Mouse (Mus musculus) bone marrow macrophage, adult 2 months (primary cell): ENCODE measurements around the gene Chrne. TPM values are rescaled to one million over a fixed set of nuclear protein-coding genes. Genes with fewer than 3 reads are reported as not detected.
"Not testable (repeated sequence)": the region's sequence is repeated elsewhere in the genome, so short reads cannot be mapped to it uniquely, and the experiment has no call there.

Experiments used
- H3K27ac ChIP-seq: 2 replicates; pipeline ENCODE4 v1.5.1; 2012; ENCODE audit warnings: low read depth, low read length; ENCODE audit not compliant: insufficient read depth
- H3K4me1 ChIP-seq: 2 replicates; pipeline ENCODE4 v1.6.1; 2012; ENCODE audit warnings: low read length; ENCODE audit not compliant: control insufficient read depth, insufficient read depth
- H3K4me3 ChIP-seq: 2 replicates; pipeline ENCODE4 v1.5.1; 2012; ENCODE audit warnings: mild to moderate bottlenecking, low read length, moderate library complexity; ENCODE audit not compliant: insufficient read depth
- CTCF ChIP-seq: IDR thresholded peaks from 2 replicates; pipeline ENCODE4 v1.5.1; 2012; ENCODE audit warnings: low read depth, mild to moderate bottlenecking, low read length, moderate library complexity
- POLR2A ChIP-seq: IDR thresholded peaks from 2 replicates; pipeline ENCODE4 v1.6.1; 2012; ENCODE audit warnings: mild to moderate bottlenecking, low read depth, low read length, borderline replicate concordance
- polyA plus RNA-seq: library from polyadenylated mRNA; stranded (reverse); fragments of >200 nt; gene quantifications from 2 replicates; pipeline ENCODE4 v1.2.4, GENCODE M21; 2012; ENCODE audit not compliant: missing spikeins, insufficient read depth, insufficient read length

Gene Chrne
- polyA plus RNA-seq, 1 experiment, result not detected

DNA sequence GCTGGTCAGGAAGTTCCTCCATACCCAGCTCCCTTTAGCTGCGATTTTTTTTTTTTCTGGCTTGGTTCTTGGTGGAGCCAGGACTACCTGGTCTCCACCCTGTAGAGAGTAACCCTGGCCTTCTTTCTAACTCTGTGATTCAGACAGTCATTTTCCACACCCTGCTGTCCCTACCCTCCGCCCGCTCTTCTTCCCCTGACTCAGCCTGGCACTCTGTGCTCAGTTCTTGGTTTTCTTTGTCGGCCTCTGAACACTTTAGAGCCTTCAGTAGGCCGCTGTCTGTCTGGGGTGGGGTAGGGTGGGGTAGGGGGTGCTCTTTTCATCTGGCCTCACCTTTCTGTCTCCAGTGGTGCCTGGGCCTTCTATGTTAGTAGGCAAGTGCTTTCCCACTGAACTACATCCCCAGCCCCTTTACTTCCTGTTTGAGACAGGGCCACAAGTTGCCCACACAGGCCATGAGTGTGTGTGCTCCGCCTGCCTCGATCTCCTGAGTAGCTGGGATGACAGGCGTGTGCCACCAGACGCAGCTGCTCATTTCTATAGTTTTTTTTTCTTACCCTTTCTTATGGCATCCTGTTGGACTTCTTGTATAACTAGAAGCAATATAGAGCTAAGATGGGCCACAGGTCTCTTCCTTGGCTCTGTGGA is 39.2 kb downstream of the Chrne start:
- Histone ChIP-seq H3K4me1 (peaks cover 80% of the 10 kb centered on the region), H3K27ac (peak overlapping the region; percentile 73)

DNA sequence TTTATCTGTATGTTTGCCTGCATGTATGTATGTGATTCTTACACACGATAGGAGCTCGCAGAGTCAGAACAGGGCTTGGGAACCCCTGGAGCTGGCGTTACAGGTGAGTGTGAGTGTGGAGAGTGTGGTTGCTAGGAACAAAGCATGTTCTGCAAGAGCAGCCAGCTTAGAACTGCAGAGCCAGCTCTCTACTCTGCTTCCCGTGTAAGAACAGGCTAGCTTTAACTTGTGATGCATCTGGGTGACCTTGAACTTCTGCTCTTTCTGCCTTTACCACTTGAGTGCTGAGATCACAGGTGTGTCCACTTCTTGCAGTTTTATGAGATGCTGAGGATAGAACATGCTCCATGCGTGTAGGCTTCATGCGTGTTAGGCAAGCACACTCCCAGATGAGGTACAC is 40.1 kb downstream of the Chrne start:
- Histone ChIP-seq H3K4me1 (peaks cover 73% of the 10 kb centered on the region), H3K4me3 (no peak overlapping the region)

More for the DNA sequence above, 39.2 kb downstream of the Chrne start:
- TF ChIP-seq POLR2A (no peak), CTCF (no peak)
- H3K4me3 ChIP-seq, result no peak overlapping the region

DNA sequence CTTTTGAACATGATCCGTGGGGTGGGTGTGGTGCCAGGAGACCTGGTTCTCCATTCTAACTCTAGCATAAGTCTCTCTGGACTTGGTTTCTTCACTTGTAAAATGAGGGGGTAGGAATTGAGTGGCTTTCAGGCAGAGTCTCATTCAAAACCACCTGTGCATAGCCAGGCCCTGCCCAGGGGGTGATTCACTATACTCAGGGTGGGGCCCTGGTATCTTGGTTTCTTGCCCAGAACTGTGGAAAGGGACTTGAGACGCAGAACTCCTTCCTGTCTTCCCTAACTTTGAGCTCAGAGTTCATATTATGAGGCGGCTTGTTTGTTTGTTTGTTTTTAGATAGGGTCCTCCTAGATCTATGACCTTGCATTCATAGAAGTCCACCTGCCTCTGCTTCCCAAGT is 41.8 kb downstream of the Chrne start:
- H3K4me1 ChIP-seq, result peaks cover 56% of the 10 kb centered on the region

More for the DNA sequence above, 40.1 kb downstream of the Chrne start:
- peak overlapping the region; percentile 73; the same call in 1 of the 2 replicates for H3K27ac ChIP-seq
- no peak for TF ChIP-seq POLR2A
- TF ChIP-seq CTCF, result no peak

DNA sequence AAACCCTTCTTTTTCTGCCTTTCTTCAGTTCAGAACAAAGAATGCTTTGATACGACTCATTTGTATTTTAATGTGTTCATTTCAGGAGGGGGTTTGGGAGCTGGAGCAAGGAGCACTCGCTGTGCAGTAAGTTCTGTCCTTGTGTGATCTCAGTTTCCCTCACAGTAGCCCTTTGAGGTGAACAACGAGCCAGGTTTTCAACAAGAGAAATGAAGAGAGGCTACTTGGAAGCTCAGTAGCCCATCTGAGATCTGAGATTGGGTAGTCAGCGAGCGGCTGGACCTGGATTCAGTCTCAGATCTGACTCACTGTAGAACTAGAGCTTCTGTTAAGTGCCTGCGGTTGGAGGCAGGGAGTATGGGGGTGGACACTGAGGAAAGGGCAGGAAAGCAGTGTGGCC is 45.1 kb downstream of the Chrne start:
- Histone ChIP-seq H3K4me1 (peaks cover 44% of the 10 kb centered on the region), H3K4me3 (no peak overlapping the region), H3K27ac (no peak overlapping the region)
- TF ChIP-seq POLR2A, result no peak
- TF ChIP-seq CTCF, result no peak

More for the DNA sequence above, 41.8 kb downstream of the Chrne start:
- TF ChIP-seq POLR2A (no peak), CTCF (no peak)
- no peak overlapping the region for H3K4me3 ChIP-seq
- no peak overlapping the region for H3K27ac ChIP-seq

DNA sequence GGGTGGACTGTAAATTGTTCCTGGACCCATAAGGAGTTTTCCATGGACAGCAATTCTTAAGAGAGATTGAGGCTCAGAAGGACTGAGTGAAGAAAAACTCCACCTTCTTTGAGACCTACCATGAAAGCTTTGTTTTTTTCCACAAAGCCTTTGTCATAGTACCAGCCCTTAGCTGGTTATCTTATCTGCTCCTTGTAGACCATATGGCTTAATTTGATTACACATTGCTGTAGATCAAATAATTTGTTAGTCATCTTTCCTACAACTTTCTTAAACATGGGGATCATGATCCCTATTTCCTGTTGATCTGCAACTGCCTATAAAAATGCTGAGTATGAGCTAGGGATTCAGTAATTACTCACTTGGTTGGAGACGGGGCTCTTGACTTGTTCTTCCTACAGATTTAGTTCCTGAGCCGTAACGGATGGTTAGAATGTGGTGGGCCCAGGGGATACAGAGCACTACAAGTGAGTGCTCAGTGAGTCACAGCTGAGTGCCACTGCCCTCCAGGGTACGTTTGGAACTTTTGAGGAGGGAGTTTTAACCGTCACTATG is 46.6 kb downstream of the Chrne start:
- no peak overlapping the region for H3K4me3 ChIP-seq
- peaks cover 41% of the 10 kb centered on the region for H3K4me1 ChIP-seq
- no peak overlapping the region for H3K27ac ChIP-seq
- TF ChIP-seq CTCF (no peak), POLR2A (no peak)

DNA sequence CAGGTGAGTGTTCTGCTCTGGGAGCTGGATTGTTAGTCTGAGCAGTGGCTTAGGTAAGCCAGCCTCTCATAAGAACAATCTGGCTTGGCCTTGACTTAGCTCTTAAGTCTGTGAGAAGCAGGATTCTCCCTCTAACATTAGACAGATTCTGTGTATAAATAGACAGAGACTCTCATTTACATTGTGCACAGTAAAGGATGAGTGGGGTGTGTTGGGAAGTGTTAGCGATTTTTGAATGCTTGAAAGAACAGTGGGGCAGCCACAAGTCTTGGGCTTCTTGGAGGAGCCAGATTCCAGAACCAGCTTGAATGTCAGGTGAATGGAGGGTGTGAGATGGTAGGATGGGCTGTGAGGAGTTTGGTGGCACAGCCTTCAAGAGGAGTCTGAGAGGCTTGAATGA is 47.4 kb downstream of the Chrne start:
- Histone ChIP-seq H3K4me1 (peaks cover 33% of the 10 kb centered on the region), H3K4me3 (no peak overlapping the region), H3K27ac (no peak overlapping the region)
- TF ChIP-seq POLR2A (no peak), CTCF (no peak)

DNA sequence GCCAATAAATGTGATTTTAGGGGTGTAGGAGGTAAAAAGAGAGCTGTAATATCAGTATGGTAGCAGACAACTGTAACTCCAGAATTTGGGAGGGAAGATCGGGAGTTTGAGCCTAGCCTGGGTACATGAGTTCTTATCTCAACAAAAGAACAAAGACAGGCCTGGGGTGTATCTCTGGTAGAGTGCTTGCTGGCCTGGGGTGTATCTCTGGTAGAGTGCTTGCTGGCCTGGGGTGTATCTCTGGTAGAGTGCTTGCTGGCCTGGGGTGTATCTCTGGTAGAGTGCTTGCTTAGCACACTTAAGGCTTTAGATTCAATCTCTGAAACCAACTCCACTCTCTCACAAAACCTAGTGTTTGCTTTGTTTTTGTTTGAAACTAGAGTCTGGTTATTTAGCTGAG is 48.4 kb downstream of the Chrne start:
- H3K4me1 ChIP-seq, result peaks cover 31% of the 10 kb centered on the region
- not testable (repeated sequence) for H3K27ac ChIP-seq, H3K4me3 ChIP-seq

DNA sequence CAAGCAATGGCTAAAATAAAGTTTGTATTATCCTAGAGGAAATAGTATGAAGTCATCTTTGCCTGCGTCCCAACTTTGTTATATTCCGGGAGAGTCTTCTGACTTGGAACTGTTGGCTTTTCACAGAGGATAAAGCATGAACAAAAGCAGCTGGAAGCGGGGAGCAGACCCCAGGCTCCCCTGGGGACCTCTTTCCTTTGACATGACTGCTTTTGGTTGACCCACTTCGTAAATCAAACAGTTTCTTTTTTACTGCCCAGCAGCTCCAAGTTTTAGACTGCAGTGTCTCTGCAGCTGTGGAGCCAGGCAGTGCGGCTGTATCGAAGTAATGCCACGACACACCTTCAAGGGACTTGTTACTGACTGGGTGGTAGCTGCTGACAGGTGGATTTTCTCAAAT is 52.4 kb downstream of the Chrne start:
- H3K4me1 ChIP-seq, result peaks cover 36% of the 10 kb centered on the region
- H3K4me3 ChIP-seq, result no peak overlapping the region
- TF ChIP-seq CTCF (no peak), POLR2A (no peak)

More for the DNA sequence above, 52.4 kb downstream of the Chrne start:
- no peak overlapping the region for H3K27ac ChIP-seq

Other genes starting within 250 kb of the Chrne start
- gene Pelp1, start 209.2 kb downstream of the Chrne start, polyA plus RNA-seq, result 19.3 and 21.2 TPM in 2 replicates
- 520 and 549 TPM in 2 replicates for gene Arrb2, start 186.6 kb downstream of the Chrne start, polyA plus RNA-seq
- gene Med11, start 167.3 kb downstream of the Chrne start, polyA plus RNA-seq, result 40.5 and 41.6 TPM in 2 replicates
- 21.7 and 23.7 TPM in 2 replicates for gene Zmynd15, start 159.8 kb downstream of the Chrne start, polyA plus RNA-seq
- gene Cxcl16, start 159.2 kb downstream of the Chrne start, polyA plus RNA-seq, result 434 and 456 TPM in 2 replicates
- gene Tm4sf5, start 114.0 kb downstream of the Chrne start, polyA plus RNA-seq, result 4.3 TPM in 2 replicates
- gene Vmo1, start 104.6 kb downstream of the Chrne start, polyA plus RNA-seq, result not detected in 2 replicates
- gene Gltpd2, start 100.0 kb downstream of the Chrne start, polyA plus RNA-seq, result not detected in 2 replicates
- gene Psmb6, start 93.8 kb downstream of the Chrne start, polyA plus RNA-seq, result 141 and 151 TPM in 2 replicates
- not detected in 2 replicates for gene Gm40193, start 86.3 kb downstream of the Chrne start, polyA plus RNA-seq
- 58.4 and 60.9 TPM in 2 replicates for gene Pld2, start 79.2 kb downstream of the Chrne start, polyA plus RNA-seq
- gene Mink1, start 56.3 kb downstream of the Chrne start, polyA plus RNA-seq, result 139 and 151 TPM in 2 replicates
- gene 4930544D05Rik, start 3.4 kb downstream of the Chrne start, polyA plus RNA-seq, result not detected in 2 replicates
- gene Gp1ba, start 19.9 kb upstream of the Chrne start, polyA plus RNA-seq, result not detected in 2 replicates
- 70.1 and 76.6 TPM in 2 replicates for gene Rnf167, start 28.0 kb upstream of the Chrne start, polyA plus RNA-seq
- 99.9 and 110 TPM in 2 replicates for gene Slc25a11, start 28.3 kb upstream of the Chrne start, polyA plus RNA-seq
- 1,781 and 1,801 TPM in 2 replicates for gene Pfn1, start 35.4 kb upstream of the Chrne start, polyA plus RNA-seq
- gene Eno3, start 38.0 kb upstream of the Chrne start, polyA plus RNA-seq, result 4.7 and 7.4 TPM in 2 replicates
- gene Spag7, start 50.2 kb upstream of the Chrne start, polyA plus RNA-seq, result 86.8 and 101 TPM in 2 replicates
- gene Camta2, start 68.9 kb upstream of the Chrne start, polyA plus RNA-seq, result 71.4 and 84.6 TPM in 2 replicates
- gene Inca1, start 80.9 kb upstream of the Chrne start, polyA plus RNA-seq, result 1.7 TPM in 1 of 2 replicates, not detected in the other
- 56.2 and 57.9 TPM in 2 replicates for gene Kif1c, start 81.3 kb upstream of the Chrne start, polyA plus RNA-seq
- 2.7 and 3.3 TPM in 2 replicates for gene Zfp3, start 145.0 kb upstream of the Chrne start, polyA plus RNA-seq
- gene Scimp, start 193.4 kb upstream of the Chrne start, polyA plus RNA-seq, result 1.1 TPM in 1 of 2 replicates, not detected in the other
- 49.2 and 51.8 TPM in 2 replicates for gene Rabep1, start 225.6 kb upstream of the Chrne start, polyA plus RNA-seq